Mouse (Mus musculus) C2C12 (cell line): ENCODE results near the gene Enox1. TPM values are rescaled to one million over a fixed set of nuclear protein-coding genes. Genes with fewer than 3 reads are reported as not detected.

Source experiments
- H3K27me3 ChIP-seq: one replicate; pipeline ENCODE4 v1.6.1; 2011; ENCODE audit not compliant: control insufficient read depth, insufficient read depth, insufficient read length
- H3K36me3 ChIP-seq: one replicate; pipeline ENCODE4 v1.6.1; 2011; ENCODE audit not compliant: control insufficient read depth, insufficient read depth
- H3K4me3 ChIP-seq: one replicate; pipeline ENCODE4 v1.5.1; 2011; ENCODE audit warnings: mild to moderate bottlenecking, control low read depth; ENCODE audit not compliant: poor library complexity, insufficient read depth, severe bottlenecking
- H3K79me2 ChIP-seq: one replicate; pipeline ENCODE4 v1.6.1; 2011; ENCODE audit not compliant: control insufficient read depth, insufficient read depth
- H3K79me3 ChIP-seq: one replicate; pipeline ENCODE4 v1.6.1; 2011; ENCODE audit warnings: low read depth, control low read depth
- H3ac ChIP-seq: one replicate; pipeline ENCODE3; 2011; ENCODE audit warnings: low read depth; ENCODE audit not compliant: control insufficient read depth, insufficient read length
- CEBPB ChIP-seq: IDR thresholded peaks from one replicate; pipeline ENCODE4 v1.6.1; 2011; ENCODE audit warnings: low read depth, mild to moderate bottlenecking, control low read depth, moderate library complexity
- CTCF ChIP-seq: IDR thresholded peaks from one replicate; pipeline ENCODE4 v1.5.1; 2011; ENCODE audit not compliant: control insufficient read depth, insufficient read depth, insufficient read length
- FOSL1 ChIP-seq: IDR thresholded peaks from one replicate; pipeline ENCODE4 v1.8.0; 2011; ENCODE audit warnings: mild to moderate bottlenecking, low read length; ENCODE audit not compliant: poor library complexity, insufficient read depth, severe bottlenecking
- MAX ChIP-seq: IDR thresholded peaks from one replicate; pipeline ENCODE4 v1.6.1; 2011; ENCODE audit warnings: mild to moderate bottlenecking, control low read depth
- MYOD1 ChIP-seq: IDR thresholded peaks from one replicate; pipeline ENCODE4 v1.6.1; 2011; ENCODE audit warnings: low read depth; ENCODE audit not compliant: control insufficient read depth, insufficient read length
- MYOG ChIP-seq: IDR thresholded peaks from one replicate; pipeline ENCODE4 v1.6.1; 2011; ENCODE audit not compliant: control insufficient read depth, insufficient read length; ENCODE audit errors: extremely low read depth
- USF1 ChIP-seq: IDR thresholded peaks from one replicate; pipeline ENCODE4 v1.6.1; 2011; ENCODE audit warnings: low read depth, mild to moderate bottlenecking, control low read depth, moderate library complexity
- polyA plus RNA-seq: library from polyadenylated mRNA; unstranded; fragments of >200 nt; fragmentation: generic; extraction: Trizol; gene quantifications from one replicate; pipeline ENCODE4 v1.2.1, GENCODE M21; 2012; ENCODE audit warnings: missing spikeins

Gene Enox1
- polyA plus RNA-seq, 1 experiment: 0.75 TPM

DNA sequence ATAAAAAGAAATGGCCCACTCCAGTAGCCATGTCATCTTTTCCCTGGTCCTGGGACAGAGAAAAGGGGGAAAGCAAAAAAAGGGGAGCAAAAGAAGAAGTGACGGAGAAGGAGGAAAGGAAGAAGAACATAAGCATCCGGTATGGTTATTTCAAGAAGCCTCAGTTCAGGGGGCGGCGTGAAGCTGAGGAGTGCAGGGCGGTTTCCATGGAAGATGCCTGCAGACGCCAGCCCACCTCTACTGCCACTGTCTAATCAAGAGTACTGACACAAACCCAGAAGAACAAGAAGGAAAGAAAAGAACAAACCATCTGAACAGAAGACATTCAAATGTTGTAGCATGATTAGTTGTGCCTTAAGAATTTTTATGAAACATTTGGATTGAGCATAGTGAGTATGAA lies 490.5 kb downstream of the Enox1 start:
- Histone ChIP-seq H3K4me3 (no peak overlapping the region), H3K79me3 (no peaks in the 10 kb centered on the region), H3K79me2 (no peaks in the 10 kb centered on the region), H3K27me3 (no peaks in the 10 kb centered on the region), H3K36me3 (no peaks in the 10 kb centered on the region), H3ac (no peak overlapping the region)
- no peak for TF ChIP-seq USF1
- no peak for TF ChIP-seq MYOG
- TF ChIP-seq CTCF: no peak
- TF ChIP-seq CEBPB: no peak
- TF ChIP-seq FOSL1: no peak
- TF ChIP-seq MAX: no peak
- no peak for TF ChIP-seq MYOD1

GRCm38 (mm10) chr14:77648305-77648704 lies 491.7 kb downstream of the Enox1 start:
- Histone ChIP-seq H3K27me3 (no peaks in the 10 kb centered on the region), H3K4me3 (no peak overlapping the region), H3K79me2 (no peaks in the 10 kb centered on the region), H3ac (no peak overlapping the region), H3K36me3 (no peaks in the 10 kb centered on the region), H3K79me3 (no peaks in the 10 kb centered on the region)
- TF ChIP-seq USF1: no peak
- no peak for TF ChIP-seq MYOD1
- TF ChIP-seq MAX: no peak
- no peak for TF ChIP-seq CEBPB
- no peak for TF ChIP-seq MYOG
- no peak for TF ChIP-seq CTCF
- TF ChIP-seq FOSL1: no peak

DNA sequence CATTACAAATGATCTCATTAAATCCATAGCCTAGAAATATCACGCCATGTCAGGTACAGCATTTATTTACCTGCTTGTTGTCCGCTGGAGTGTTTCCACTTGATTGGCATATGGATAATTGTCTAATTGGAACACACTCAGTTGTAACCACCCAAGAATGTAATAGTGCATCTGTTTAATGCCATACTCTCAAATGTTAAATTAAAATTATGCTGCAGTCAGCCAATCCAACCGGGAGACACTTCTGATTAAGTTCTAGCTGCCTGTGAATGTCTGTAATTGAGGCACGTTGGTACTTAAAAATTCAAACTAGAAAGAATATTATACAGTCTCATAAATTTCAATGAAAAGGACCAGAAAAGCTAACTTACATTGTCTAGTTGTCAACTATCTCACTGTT lies 502.2 kb downstream of the Enox1 start:
- H3K36me3 ChIP-seq: no peaks in the 10 kb centered on the region
- H3K79me3 ChIP-seq: no peaks in the 10 kb centered on the region
- H3K27me3 ChIP-seq: no peaks in the 10 kb centered on the region
- TF ChIP-seq MAX: no peak
- no peak for TF ChIP-seq CEBPB
- no peak for TF ChIP-seq MYOG
- TF ChIP-seq USF1: no peak
- TF ChIP-seq CTCF: no peak
- no peak for TF ChIP-seq FOSL1
- TF ChIP-seq MYOD1: no peak
- H3ac ChIP-seq: no peak overlapping the region
- H3K4me3 ChIP-seq: no peak overlapping the region
- H3K79me2 ChIP-seq: no peaks in the 10 kb centered on the region

- H3K79me3 ChIP-seq: no peaks in the 10 kb centered on the region
- no peaks in the 10 kb centered on the region for H3K27me3 ChIP-seq
- TF ChIP-seq FOSL1: no peak
- TF ChIP-seq MYOD1: no peak
- no peak for TF ChIP-seq MYOG
- no peak for TF ChIP-seq USF1
- no peak for TF ChIP-seq CEBPB
- no peak for TF ChIP-seq CTCF
- TF ChIP-seq MAX: no peak
- H3K79me2 ChIP-seq: no peaks in the 10 kb centered on the region
- no peak overlapping the region for H3ac ChIP-seq
- H3K36me3 ChIP-seq: no peaks in the 10 kb centered on the region
- H3K4me3 ChIP-seq: no peak overlapping the region
These were observed 505.7 kb downstream of the Enox1 start for GRCm38 (mm10) chr14:77662273-77662672.

DNA sequence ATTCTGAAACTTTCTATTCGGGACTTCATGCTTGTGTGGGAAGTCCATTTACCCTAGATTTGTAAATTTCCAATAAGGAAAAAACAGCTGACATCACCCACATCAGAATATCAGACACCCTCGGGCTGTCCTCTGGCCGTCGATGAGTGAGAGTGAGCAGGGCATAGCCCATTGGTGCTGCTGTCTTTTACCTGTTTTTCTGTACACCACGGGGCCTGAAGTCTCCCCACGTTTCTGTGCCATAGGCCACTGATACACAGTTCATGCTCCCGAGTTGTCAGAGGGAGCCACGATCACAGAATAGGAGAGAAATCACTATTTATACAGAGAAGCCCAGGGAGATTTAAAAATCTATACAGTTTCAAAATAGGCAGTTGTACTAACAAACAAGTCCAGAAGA lies 506.4 kb downstream of the Enox1 start:
- H3K4me3 ChIP-seq: no peak overlapping the region
- H3K79me3 ChIP-seq: no peaks in the 10 kb centered on the region
- H3K36me3 ChIP-seq: no peaks in the 10 kb centered on the region
- TF ChIP-seq USF1: no peak
- TF ChIP-seq CEBPB: no peak
- no peak for TF ChIP-seq MYOG
- no peak for TF ChIP-seq CTCF
- no peak for TF ChIP-seq FOSL1
- no peak for TF ChIP-seq MYOD1
- no peak for TF ChIP-seq MAX
- H3K27me3 ChIP-seq: no peaks in the 10 kb centered on the region
- no peak overlapping the region for H3ac ChIP-seq
- H3K79me2 ChIP-seq: no peaks in the 10 kb centered on the region

DNA sequence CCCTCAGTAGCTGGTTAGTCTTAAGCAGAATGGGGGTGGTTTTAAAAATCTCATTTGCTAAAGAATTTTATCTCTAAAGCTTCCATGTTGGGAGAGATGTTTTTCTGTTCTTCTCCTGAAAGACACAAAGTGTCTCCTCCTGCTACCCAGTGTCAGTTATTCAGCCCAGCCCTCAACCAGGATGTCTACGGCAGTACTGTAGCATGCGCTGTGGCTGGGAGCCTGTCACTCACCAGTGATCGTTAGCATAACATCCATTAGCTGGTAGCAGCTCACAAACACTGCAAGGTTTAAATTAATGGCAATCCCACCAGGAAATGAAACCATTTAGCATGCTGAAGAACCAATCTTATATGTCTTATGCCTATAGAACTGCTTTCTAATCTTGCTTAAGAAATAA lies 511.5 kb downstream of the Enox1 start:
- H3K36me3 ChIP-seq: no peaks in the 10 kb centered on the region
- H3K79me2 ChIP-seq: no peaks in the 10 kb centered on the region
- no peak overlapping the region for H3ac ChIP-seq
- no peaks in the 10 kb centered on the region for H3K27me3 ChIP-seq
- H3K4me3 ChIP-seq: no peak overlapping the region
- no peaks in the 10 kb centered on the region for H3K79me3 ChIP-seq
- TF ChIP-seq FOSL1 (no peak), USF1 (no peak), CEBPB (no peak), MYOD1 (no peak), MAX (no peak), CTCF (no peak), MYOG (no peak)
